Mouse (Mus musculus) cerebellum, adult 11-12 months (tissue): ENCODE data around the gene Hmgn1.
A peak's percentile ranks its signal among the peaks of the same experiment; 100 is the strongest.
"Not testable (repeated sequence)": the region's sequence is repeated elsewhere in the genome, so short reads cannot be mapped to it uniquely, and the experiment has no call there.

Source experiments
- DNase-seq: peaks from one replicate; pipeline ENCODE4 v3.0.0; 2022

Gene Hmgn1

GRCm38 (mm10) chr16:96120022-96120623, 7.4 kb downstream of the Hmgn1 start:
- DNase-seq: no peak

- DNase-seq: no peak
Observed at GRCm38 (mm10) chr16:96114729-96115128, 12.8 kb downstream of the Hmgn1 start.

GRCm38 (mm10) chr16:96112769-96113168, 14.8 kb downstream of the Hmgn1 start:
- no peak for DNase-seq

- no peak for DNase-seq
Observed at GRCm38 (mm10) chr16:96110655-96111345, 16.7 kb downstream of the Hmgn1 start.

GRCm38 (mm10) chr16:96109673-96110072, 17.9 kb downstream of the Hmgn1 start:
- no peak for DNase-seq

GRCm38 (mm10) chr16:96103036-96103435, 24.5 kb downstream of the Hmgn1 start:
- DNase-seq: no peak

GRCm38 (mm10) chr16:96097811-96098210, 29.7 kb downstream of the Hmgn1 start:
- DNase-seq: not testable (repeated sequence)

GRCm38 (mm10) chr16:96095966-96096365, 31.6 kb downstream of the Hmgn1 start:
- no peak for DNase-seq

GRCm38 (mm10) chr16:96091515-96092504, 35.7 kb downstream of the Hmgn1 start:
- no peak for DNase-seq

GRCm38 (mm10) chr16:96088120-96088519, 39.4 kb downstream of the Hmgn1 start:
- no peak for DNase-seq

- no peak for DNase-seq
Observed at GRCm38 (mm10) chr16:96087436-96087835, 40.1 kb downstream of the Hmgn1 start.

- no peak for DNase-seq
Observed at GRCm38 (mm10) chr16:96087001-96087400, 40.5 kb downstream of the Hmgn1 start.

GRCm38 (mm10) chr16:96085597-96085996, 41.9 kb downstream of the Hmgn1 start:
- no peak for DNase-seq

- peak; percentile 59 for DNase-seq
Observed at GRCm38 (mm10) chr16:96083179-96083646, 44.3 kb downstream of the Hmgn1 start.

GRCm38 (mm10) chr16:96082301-96083178, 45.0 kb downstream of the Hmgn1 start, which contains the start of gene Brwd1:
TSS of gene Brwd1 (minus strand) at chr16:96082526.
- DNase-seq: peak; percentile 94

GRCm38 (mm10) chr16:96081742-96082241, 45.7 kb downstream of the Hmgn1 start:
- peak; percentile 82 for DNase-seq

GRCm38 (mm10) chr16:96081331-96081730, 46.2 kb downstream of the Hmgn1 start:
- peak; percentile 89 for DNase-seq

- DNase-seq: peak; percentile 36
Observed at GRCm38 (mm10) chr16:96080524-96080923, 47.0 kb downstream of the Hmgn1 start.
